Mouse (Mus musculus) kidney, embryonic 15.5 days (tissue): Measurements from ENCODE around the gene Exoc4. TPM values are rescaled to one million over a fixed set of nuclear protein-coding genes. Genes with fewer than 3 reads are reported as not detected.

Experiments used
- polyA plus RNA-seq: library from polyadenylated mRNA; unstranded; fragments of >200 nt; fragmentation: Nextera tagmentation; extraction: Ambion mirVana; gene quantifications from 2 replicates; pipeline ENCODE4 v1.2.1, GENCODE M21; 2015

The Exoc4 gene
- polyA plus RNA-seq, 1 experiment from 2014 or later, result 39.9 TPM

Other genes with a start within 250 kb of the Exoc4 start
- gene Chchd3, start 188.8 kb upstream of the Exoc4 start, polyA plus RNA-seq, result 116 and 117 TPM in 2 replicates